Comparison of ENCODE assay signal across 22 mouse cellular contexts in the genomic region with DNA sequence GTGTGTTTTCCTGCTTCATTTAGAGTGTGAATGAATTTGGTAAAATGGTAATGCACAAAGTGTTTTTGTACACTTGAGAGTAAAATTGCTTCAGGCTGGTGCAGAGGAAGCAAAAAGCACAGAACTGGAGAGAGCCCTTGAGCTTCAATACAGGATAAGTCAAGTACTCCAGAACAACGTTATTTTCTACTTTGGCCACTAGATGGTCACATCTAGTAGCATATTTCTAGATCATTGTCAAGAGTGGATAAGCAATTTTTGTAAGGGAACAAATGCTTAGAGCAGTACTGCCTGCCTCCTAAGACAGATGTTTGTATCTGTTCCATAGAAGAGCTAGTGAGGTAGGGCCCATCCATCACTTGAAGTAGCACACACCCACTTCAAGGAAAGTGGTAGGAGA. TPM values are rescaled to one million over a fixed set of nuclear protein-coding genes. Genes with fewer than 3 reads are reported as not detected.
DNase-seq lines count a peak whose midpoint lies in the region; ATAC-seq and TF ChIP-seq lines count a peak whose summit lies in the region.
"Had no signal": no experiment of that assay in that cellular context is flagged by ENCODE, and none has a peak within 500 bp of the region (broad histone marks: within the 10 kb centered on the region; RNA-seq: fewer than 3 reads in every experiment).

No protein-coding gene starts in this region.

- no peak overlapping the region for H3K4me3 ChIP-seq in forebrain, postnatal 0 days (ENCODE audit: low read depth, low read length)
- no peak overlapping the region for H3K4me3 ChIP-seq in forebrain, embryonic 11.5 days (ENCODE audit: low read depth, low read length)
- H3K4me3 ChIP-seq in layer of hippocampus, adult 2 months = no peak overlapping the region
- H3K4me3 ChIP-seq in limb, embryonic 10.5 days = no peak overlapping the region
- H3K4me3 ChIP-seq: heart, embryonic 15.5 days; hindbrain, embryonic 15.5 days; limb, embryonic 12.5 days; megakaryocyte, embryonic 14.5 days; myocyte had no signal

- no peaks in the 10 kb centered on the region for H3K36me3 ChIP-seq in forebrain, postnatal 0 days (ENCODE audit: insufficient read depth)
- H3K36me3 ChIP-seq in forebrain, embryonic 11.5 days (ENCODE audit: control insufficient read depth, insufficient read depth, low read length) = no peaks in the 10 kb centered on the region
- no peaks in the 10 kb centered on the region for H3K36me3 ChIP-seq in limb, embryonic 10.5 days
- H3K36me3 ChIP-seq: G1E; heart, embryonic 15.5 days; hindbrain, embryonic 15.5 days; limb, embryonic 12.5 days had no signal

- no peaks in the 10 kb centered on the region for H3K4me1 ChIP-seq in forebrain, postnatal 0 days (ENCODE audit: insufficient read depth)
- H3K4me1 ChIP-seq in forebrain, embryonic 11.5 days (replicated peaks; ENCODE audit: control insufficient read depth, insufficient read depth, low read length) = no peaks in the 10 kb centered on the region; the same call in 1 of the 2 replicates
- no peaks in the 10 kb centered on the region for H3K4me1 ChIP-seq in limb, embryonic 10.5 days
- H3K4me1 ChIP-seq: heart, embryonic 15.5 days; hindbrain, embryonic 15.5 days had no signal

- TF ChIP-seq CTCF in forebrain, postnatal 0 days (IDR thresholded peaks at IDR 0.05; ENCODE audit: low read depth) = peak; percentile 61
- peak; percentile 72 for TF ChIP-seq CTCF in layer of hippocampus, adult 2 months (conservative IDR thresholded peaks at IDR 0.05)

- no peak for DNase-seq in forebrain, postnatal 0 days
- DNase-seq in forebrain, embryonic 11.5 days (ENCODE audit: low spot score) = no peak
- no peak for DNase-seq in layer of hippocampus, adult 2 months (ENCODE audit: low spot score in 2 of 2)
- no peak for DNase-seq in layer of hippocampus, adult 9-11 months
- DNase-seq in A20 (ENCODE audit: low read depth, low spot score) = peak; percentile 47
- no peak for DNase-seq in spleen, adult 12 weeks (ENCODE audit: low spot score)
- no peak for DNase-seq in limb, embryonic 10.5 days (ENCODE audit: low spot score)
- DNase-seq: cerebellum, adult 11-12 months; gastrocnemius, postnatal 14 days; kidney, postnatal 10 days; right cerebral cortex, postnatal 4 days had no signal

- H3K4me2 ChIP-seq in forebrain, postnatal 0 days (ENCODE audit: low read depth) = no peak overlapping the region
- H3K4me2 ChIP-seq in forebrain, embryonic 11.5 days (ENCODE audit: low read depth, low read length, severe bottlenecking) = no peak overlapping the region
- H3K4me2 ChIP-seq: heart, embryonic 15.5 days; hindbrain, embryonic 15.5 days; limb, embryonic 12.5 days had no signal

- 40% methylated on average over 1 of the region's 1 CpGs for WGBS in forebrain, postnatal 0 days
- 60% methylated on average over 1 of the region's 1 CpGs for WGBS in forebrain, embryonic 11.5 days
- WGBS in limb, embryonic 10.5 days = 44% methylated on average over 1 of the region's 1 CpGs

- no peak; the same call in 1 of the 2 replicates for ATAC-seq in forebrain, postnatal 0 days
- ATAC-seq in forebrain, embryonic 11.5 days (replicated peaks; ENCODE audit: low FRiP score) = no peak
- ATAC-seq in granulocyte monocyte progenitor cell, adult 5-6 weeks (replicated peaks; ENCODE audit: poor library complexity, severe bottlenecking) = 0 out of 2 replicates have a peak, but pooled peaks have one; percentile 16
- ATAC-seq: forebrain, embryonic 14.5 days had no signal

- H3K9ac ChIP-seq in forebrain, postnatal 0 days = no peak overlapping the region
- H3K9ac ChIP-seq in forebrain, embryonic 11.5 days (ENCODE audit: low read length) = no peak overlapping the region
- H3K9ac ChIP-seq: heart, embryonic 15.5 days; hindbrain, embryonic 15.5 days; limb, embryonic 12.5 days had no signal

- no peak overlapping the region for H3K27ac ChIP-seq in forebrain, postnatal 0 days (ENCODE audit: low read depth, low read length)
- no peak overlapping the region for H3K27ac ChIP-seq in forebrain, embryonic 11.5 days (ENCODE audit: low read depth, low read length)
- H3K27ac ChIP-seq in layer of hippocampus, adult 2 months = no peak overlapping the region
- H3K27ac ChIP-seq in limb, embryonic 10.5 days = no peak overlapping the region
- H3K27ac ChIP-seq: heart, embryonic 15.5 days; hindbrain, embryonic 15.5 days; limb, embryonic 12.5 days had no signal

- no peaks in the 10 kb centered on the region for H3K9me3 ChIP-seq in forebrain, postnatal 0 days (ENCODE audit: low read length)
- H3K9me3 ChIP-seq in forebrain, embryonic 11.5 days (ENCODE audit: control insufficient read depth, low read length) = no peaks in the 10 kb centered on the region
- H3K9me3 ChIP-seq in limb, embryonic 10.5 days (replicated peaks) = no peaks in the 10 kb centered on the region
- H3K9me3 ChIP-seq: G1E; heart, embryonic 15.5 days; hindbrain, embryonic 15.5 days; limb, embryonic 12.5 days; megakaryocyte, embryonic 14.5 days had no signal

- H3K27me3 ChIP-seq in forebrain, postnatal 0 days (ENCODE audit: insufficient read depth, low read length) = no peaks in the 10 kb centered on the region
- H3K27me3 ChIP-seq in forebrain, embryonic 11.5 days (ENCODE audit: control insufficient read depth, insufficient read depth, low read length) = no peaks in the 10 kb centered on the region
- no peaks in the 10 kb centered on the region for H3K27me3 ChIP-seq in limb, embryonic 10.5 days (ENCODE audit: low read depth, poor library complexity, severe bottlenecking)
- H3K27me3 ChIP-seq: heart, embryonic 15.5 days; hindbrain, embryonic 15.5 days; limb, embryonic 12.5 days; megakaryocyte, embryonic 14.5 days had no signal

RNA-seq across cellular contexts. Expression of gene Opn3, which starts 20.9 kb away (rescaled TPM):
- total RNA-seq in forebrain, postnatal 0 days (2014; rRNA removed) = 6.8 and 9.0 TPM in 2 replicates
- 4.8 and 6.4 TPM in 2 replicates for polyA plus RNA-seq in forebrain, postnatal 0 days (2015; fragmentation: Nextera tagmentation; extraction: Ambion mirVana)
- 11.5 and 12.6 TPM in 2 replicates for polyA plus RNA-seq in forebrain, embryonic 11.5 days (2014; fragmentation: Nextera tagmentation; extraction: Ambion mirVana)
- total RNA-seq in layer of hippocampus, adult 2 months (2021) = 1 to 10 TPM; 1.0 to 1.7 TPM
- 0.13 and 1.3 TPM in 2 replicates for total RNA-seq in granulocyte monocyte progenitor cell, adult 5-6 weeks (2014; fragmentation: Nextera tagmentation)
- 0.39 and 0.82 TPM in 2 replicates for total RNA-seq in granulocyte monocyte progenitor cell, adult 5-6 weeks (2017)
- polyA plus RNA-seq in limb, embryonic 10.5 days (2016; fragmentation: Nextera tagmentation; extraction: Ambion mirVana) = 10.3 and 11.5 TPM in 2 replicates

RNA-seq across cellular contexts. Expression of gene Chml, which starts 21.1 kb away (rescaled TPM):
- total RNA-seq in forebrain, postnatal 0 days (2014; rRNA removed) = 10.9 and 15.1 TPM in 2 replicates
- 1.4 and 2.2 TPM in 2 replicates for polyA plus RNA-seq in forebrain, postnatal 0 days (2015; fragmentation: Nextera tagmentation; extraction: Ambion mirVana)
- 6.4 and 7.7 TPM in 2 replicates for polyA plus RNA-seq in forebrain, embryonic 11.5 days (2014; fragmentation: Nextera tagmentation; extraction: Ambion mirVana)
- total RNA-seq in layer of hippocampus, adult 2 months (2021) = 1 to 10 TPM; 4.3 TPM
- 8.9 and 13.5 TPM in 2 replicates for total RNA-seq in granulocyte monocyte progenitor cell, adult 5-6 weeks (2014; fragmentation: Nextera tagmentation)
- 13.8 and 14.5 TPM in 2 replicates for total RNA-seq in granulocyte monocyte progenitor cell, adult 5-6 weeks (2017)
- 3.5 and 4.2 TPM in 2 replicates for polyA plus RNA-seq in limb, embryonic 10.5 days (2016; fragmentation: Nextera tagmentation; extraction: Ambion mirVana)

RNA-seq across cellular contexts. Expression of gene Wdr64, which starts 26.8 kb away (rescaled TPM):
- not detected in 2 replicates for total RNA-seq in forebrain, postnatal 0 days (2014; rRNA removed)
- polyA plus RNA-seq in forebrain, postnatal 0 days (2015; fragmentation: Nextera tagmentation; extraction: Ambion mirVana) = not detected in 2 replicates
- polyA plus RNA-seq in forebrain, embryonic 11.5 days (2014; fragmentation: Nextera tagmentation; extraction: Ambion mirVana) = not detected in 2 replicates
- not detected for total RNA-seq in layer of hippocampus, adult 2 months (2021)
- not detected in 2 replicates for total RNA-seq in granulocyte monocyte progenitor cell, adult 5-6 weeks (2014; fragmentation: Nextera tagmentation)
- total RNA-seq in granulocyte monocyte progenitor cell, adult 5-6 weeks (2017) = not detected in 2 replicates
- polyA plus RNA-seq in limb, embryonic 10.5 days (2016; fragmentation: Nextera tagmentation; extraction: Ambion mirVana) = not detected in 2 replicates
- total RNA-seq: gastrocnemius, postnatal 14 days; layer of hippocampus, postnatal 25 days had no signal
- polyA plus RNA-seq: forebrain, embryonic 14.5 days; G1E; heart, embryonic 15.5 days; hindbrain, embryonic 15.5 days; limb, embryonic 12.5 days; liver, embryonic 16.5 days; myocyte; stomach, embryonic 14.5 days had no signal

RNA-seq across cellular contexts. Expression of gene Fh1, which starts 46.2 kb away (rescaled TPM):
- 54.2 and 66.1 TPM in 2 replicates for total RNA-seq in forebrain, postnatal 0 days (2014; rRNA removed)
- 86.5 and 92.9 TPM in 2 replicates for polyA plus RNA-seq in forebrain, postnatal 0 days (2015; fragmentation: Nextera tagmentation; extraction: Ambion mirVana)
- polyA plus RNA-seq in forebrain, embryonic 11.5 days (2014; fragmentation: Nextera tagmentation; extraction: Ambion mirVana) = 95.7 and 113 TPM in 2 replicates
- 10 to 100 TPM; 73.2 to 73.6 TPM for total RNA-seq in layer of hippocampus, adult 2 months (2021)
- total RNA-seq in granulocyte monocyte progenitor cell, adult 5-6 weeks (2014; fragmentation: Nextera tagmentation) = 89.5 and 119 TPM in 2 replicates
- 154 and 156 TPM in 2 replicates for total RNA-seq in granulocyte monocyte progenitor cell, adult 5-6 weeks (2017)
- 117 and 135 TPM in 2 replicates for polyA plus RNA-seq in limb, embryonic 10.5 days (2016; fragmentation: Nextera tagmentation; extraction: Ambion mirVana)

RNA-seq across cellular contexts. Expression of gene Kmo, which starts 51.4 kb away (rescaled TPM):
- not detected in 2 replicates for total RNA-seq in forebrain, postnatal 0 days (2014; rRNA removed)
- not detected in 2 replicates for polyA plus RNA-seq in forebrain, postnatal 0 days (2015; fragmentation: Nextera tagmentation; extraction: Ambion mirVana)
- 0.25 TPM in 1 of 2 replicates, not detected in the other for polyA plus RNA-seq in forebrain, embryonic 11.5 days (2014; fragmentation: Nextera tagmentation; extraction: Ambion mirVana)
- under 1 TPM in 1 of 2 experiments, not detected in 1; 0.15 TPM for total RNA-seq in layer of hippocampus, adult 2 months (2021)
- 3.9 and 9.0 TPM in 2 replicates for total RNA-seq in granulocyte monocyte progenitor cell, adult 5-6 weeks (2014; fragmentation: Nextera tagmentation)
- total RNA-seq in granulocyte monocyte progenitor cell, adult 5-6 weeks (2017) = 2.5 and 7.7 TPM in 2 replicates
- polyA plus RNA-seq in limb, embryonic 10.5 days (2016; fragmentation: Nextera tagmentation; extraction: Ambion mirVana) = 0.15 TPM in 1 of 2 replicates, not detected in the other
- total RNA-seq: G1E; layer of hippocampus, postnatal 25 days had no signal
- polyA plus RNA-seq: forebrain, embryonic 14.5 days; G1E; hindbrain, embryonic 15.5 days; myocyte had no signal
